ENCODE assay signal across 22 mouse cellular contexts in the genomic region with DNA sequence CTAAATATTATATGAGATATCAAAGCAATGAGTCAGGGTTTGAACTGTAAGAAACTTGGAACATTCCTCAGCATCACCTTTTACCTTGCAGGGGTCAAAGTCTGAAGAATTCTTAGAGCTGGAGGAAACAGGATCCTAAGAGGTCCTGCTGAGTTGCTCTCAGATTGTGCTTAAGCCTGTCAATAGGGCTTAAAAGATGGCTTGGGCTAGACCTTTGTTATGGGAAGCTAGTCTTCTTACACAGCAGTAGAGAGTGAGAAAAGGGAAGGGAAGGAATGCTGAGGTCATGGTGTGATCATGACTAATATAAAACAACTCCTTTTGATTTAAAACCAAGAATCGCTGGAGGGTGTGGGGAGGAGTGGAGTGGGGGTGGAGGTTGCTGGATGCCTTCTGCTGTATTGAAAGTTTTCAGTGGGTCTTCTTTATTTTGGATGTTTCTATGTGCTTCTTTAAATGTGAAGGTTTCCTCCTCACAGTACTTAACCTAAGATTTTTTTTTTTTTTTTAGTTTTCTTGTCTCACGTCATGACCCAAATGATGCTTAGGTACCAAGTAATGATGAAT.
DNase-seq lines count a peak whose midpoint lies in the region; TF ChIP-seq lines count a peak whose summit lies in the region.
"Had no signal": no experiment of that assay in that cellular context is flagged by ENCODE, and none has a peak within 500 bp of the region (broad histone marks: within the 10 kb centered on the region; RNA-seq: fewer than 3 reads in every experiment).

No protein-coding gene starts in this region.

- in situ Hi-C loops in ES-E14 (cut with MboI; ENCODE audit: low sequenced_read_pairs in 2 of 2, unreplicated experiment in 2 of 2), result no loop called here

- no peak overlapping the region for H3K4me3 ChIP-seq in ES-E14 (ENCODE audit: insufficient read depth in 1 of 2, low read depth in 1 of 2, low read length in 2 of 2, poor library complexity in 1 of 2, severe bottlenecking in 1 of 2)
- H3K4me3 ChIP-seq in cortical plate, adult 2 months (ENCODE audit: insufficient read depth, low read length), result no peak overlapping the region
- H3K4me3 ChIP-seq: embryonic facial prominence, embryonic 12.5 days; hindbrain, embryonic 12.5 days; limb, embryonic 13.5 days; liver, embryonic 15.5 days; neural tube, embryonic 12.5 days; stomach, embryonic 15.5 days had no signal

- H3K9ac ChIP-seq in ES-E14 (ENCODE audit: insufficient read depth, low read depth, low read length, poor library complexity, severe bottlenecking), result no peak overlapping the region
- H3K9ac ChIP-seq: embryonic facial prominence, embryonic 12.5 days; forebrain, postnatal 0 days; hindbrain, embryonic 12.5 days; limb, embryonic 13.5 days; liver, embryonic 15.5 days; neural tube, embryonic 12.5 days; stomach, embryonic 15.5 days had no signal

- DNase-seq in kidney, postnatal 14 days, result peak; percentile 14
- DNase-seq in kidney, postnatal 4 days, result no peak
- peak; percentile 65 for DNase-seq in ES-E14 (ENCODE audit: low read depth, low spot score)
- DNase-seq in mesoderm, embryonic 11.5 days (ENCODE audit: low read depth, low spot score), result peak; percentile 34
- no peak for DNase-seq in thymus, postnatal 36 days
- DNase-seq in spleen, postnatal 36 days (ENCODE audit: low spot score in 2 of 2), result no peak
- DNase-seq: adrenal gland, adult 8-10 months; cerebellum, postnatal 10 days; forebrain, postnatal 0 days; gastrocnemius, postnatal 10 days; kidney, adult 18-20 months; layer of hippocampus, adult 9-11 months; lung, postnatal 10 days; spleen, adult 18-20 months; thymus, adult 2 months had no signal

- H3K27ac ChIP-seq in ES-E14 (ENCODE audit: insufficient read depth, low read depth, low read length, poor library complexity, severe bottlenecking), result no peak overlapping the region; the same call in 1 of the 2 replicates
- peak overlapping the region; percentile 37; the same call in 1 of the 2 replicates for H3K27ac ChIP-seq in cortical plate, adult 2 months (ENCODE audit: insufficient read depth, low read length)
- H3K27ac ChIP-seq: embryonic facial prominence, embryonic 12.5 days; hindbrain, embryonic 12.5 days; limb, embryonic 13.5 days; liver, embryonic 15.5 days; neural tube, embryonic 12.5 days; stomach, embryonic 15.5 days had no signal

- H3K9me3 ChIP-seq in ES-E14 (ENCODE audit: control insufficient read depth, insufficient read depth, low read depth, low read length), result no peaks in the 10 kb centered on the region
- H3K9me3 ChIP-seq: embryonic facial prominence, embryonic 12.5 days; hindbrain, embryonic 12.5 days; limb, embryonic 13.5 days; liver, embryonic 15.5 days; neural tube, embryonic 12.5 days; stomach, embryonic 15.5 days had no signal

- peaks cover 11 to 16% of the 10 kb centered on the region in 2 experiments for H3K4me1 ChIP-seq in ES-E14 (ENCODE audit: control insufficient read depth in 2 of 2, insufficient read depth in 2 of 2, low read length in 2 of 2, poor library complexity in 1 of 2)
- peaks cover 1% of the 10 kb centered on the region; the same call in 1 of the 2 replicates for H3K4me1 ChIP-seq in cortical plate, adult 2 months (ENCODE audit: control insufficient read depth, insufficient read depth, low read length)
- H3K4me1 ChIP-seq: embryonic facial prominence, embryonic 12.5 days; hindbrain, embryonic 12.5 days; limb, embryonic 13.5 days; liver, embryonic 15.5 days; neural tube, embryonic 12.5 days; stomach, embryonic 15.5 days had no signal

- no peaks in the 10 kb centered on the region for H3K36me3 ChIP-seq in ES-E14 (ENCODE audit: control insufficient read depth, insufficient read depth, low read length, poor library complexity, severe bottlenecking)
- H3K36me3 ChIP-seq: embryonic facial prominence, embryonic 12.5 days; hindbrain, embryonic 12.5 days; limb, embryonic 13.5 days; liver, embryonic 15.5 days; neural tube, embryonic 12.5 days; stomach, embryonic 15.5 days had no signal

- no peak for TF ChIP-seq CTCF in cortical plate, adult 2 months (IDR thresholded peaks at IDR 0.05; ENCODE audit: extremely low read depth, insufficient read depth, low read length)

- TF ChIP-seq POLR2A in cortical plate, adult 2 months (IDR thresholded peaks at IDR 0.05; ENCODE audit: extremely low read depth, insufficient read depth, low read length), result no peak

TF ChIP-seq in ES-E14, 5 proteins besides CTCF, POLR2A, EP300 and RAD21:
- peak; percentile 86 for TF ChIP-seq CHD2 (IDR thresholded peaks at IDR 0.05; ENCODE audit: low read depth, low read length)
- TF ChIP-seq HCFC1 (IDR thresholded peaks at IDR 0.05; ENCODE audit: borderline replicate concordance, insufficient read depth, low read length), result no peak
- TF ChIP-seq MAFK (IDR thresholded peaks at IDR 0.05; ENCODE audit: insufficient read depth, low read depth, low read length), result peak; percentile 77
- TF ChIP-seq ZC3H11A (IDR thresholded peaks at IDR 0.05; ENCODE audit: borderline replicate concordance, low read depth, low read length), result no peak
- TF ChIP-seq ZNF384 (IDR thresholded peaks at IDR 0.05; ENCODE audit: low read depth, low read length), result no peak

Comparison
In these comparisons a context has a peak if more than half of its experiments do, and no peak if none do; other contexts are left out.
1. DNase-seq: peak in kidney, postnatal 14 days (single experiment), ES-E14 (single experiment) and mesoderm, embryonic 11.5 days (single experiment); none in kidney, postnatal 4 days (0 of 2), thymus, postnatal 36 days (0 of 2) and spleen, postnatal 36 days (0 of 2).